Mouse (Mus musculus) layer of hippocampus, postnatal 25 days (tissue): ENCODE data around the gene Stmn3. TPM values are rescaled to one million over a fixed set of nuclear protein-coding genes. Genes with fewer than 3 reads are reported as not detected.

ENCODE experiments used
- DNase-seq, 2 experiments: peaks; one replicate each; pipeline ENCODE4 v3.0.0; 2022; ENCODE audit warnings: mixed read lengths in 2 of 2, low spot score in 1 of 2; ENCODE audit errors: extremely low spot score in 1 of 2
- total RNA-seq, 2 experiments: library from RNA; stranded (reverse); gene quantifications; 2 replicates each; pipeline ENCODE4 v1.2.3; 2021

The Stmn3 gene
- 100 to 1,000 TPM; 567 to 677 TPM for total RNA-seq

GRCm38 (mm10) chr2:181314080-181314810 lies at the start of gene Stmn3:
TSS of gene Stmn3 (minus strand) at chr2:181314500.
- DNase-seq = peak; percentile 72 to 76

DNA sequence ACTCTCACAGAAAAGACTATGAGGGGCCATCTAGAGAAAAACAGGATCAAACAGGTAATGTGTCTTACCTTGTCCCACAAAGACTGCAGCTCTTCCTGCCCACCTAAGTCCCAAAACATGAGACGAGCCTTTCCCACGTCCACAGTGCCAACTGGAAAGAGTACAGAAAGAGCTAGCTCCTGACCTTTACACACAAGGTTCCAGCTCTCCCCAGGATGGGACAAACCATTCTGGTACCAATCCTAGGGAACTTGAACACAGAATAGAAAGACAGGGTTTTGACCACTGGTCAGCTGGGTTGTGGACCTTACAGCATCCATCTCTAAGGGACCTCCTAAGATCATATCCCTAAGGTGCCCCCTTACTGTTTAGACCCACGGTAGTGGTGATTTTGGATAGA lies 49.6 kb upstream of the Stmn3 start:
- no peak for DNase-seq

DNA sequence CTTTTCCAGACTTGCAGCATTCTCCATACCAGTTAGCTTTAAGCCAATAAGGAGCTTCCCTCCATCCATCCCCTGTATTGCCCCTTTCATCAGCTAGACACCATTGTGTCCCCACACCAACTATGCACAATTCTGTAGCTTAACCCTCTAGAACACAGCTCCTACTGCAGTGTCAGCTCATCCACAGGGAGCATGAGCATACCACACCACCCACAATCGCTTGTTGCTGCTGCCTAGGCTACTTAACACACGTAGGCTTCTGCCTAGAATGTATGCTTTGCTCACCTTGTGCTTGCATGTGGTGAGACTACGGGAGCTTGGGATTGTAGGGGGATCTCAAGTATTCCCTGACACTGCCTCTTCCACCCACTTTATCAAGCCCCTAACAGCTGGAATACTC lies 42.5 kb upstream of the Stmn3 start:
- no peak for DNase-seq

- DNase-seq = no peak
Measured at GRCm38 (mm10) chr2:181342766-181343165, 28.5 kb upstream of the Stmn3 start.

DNA sequence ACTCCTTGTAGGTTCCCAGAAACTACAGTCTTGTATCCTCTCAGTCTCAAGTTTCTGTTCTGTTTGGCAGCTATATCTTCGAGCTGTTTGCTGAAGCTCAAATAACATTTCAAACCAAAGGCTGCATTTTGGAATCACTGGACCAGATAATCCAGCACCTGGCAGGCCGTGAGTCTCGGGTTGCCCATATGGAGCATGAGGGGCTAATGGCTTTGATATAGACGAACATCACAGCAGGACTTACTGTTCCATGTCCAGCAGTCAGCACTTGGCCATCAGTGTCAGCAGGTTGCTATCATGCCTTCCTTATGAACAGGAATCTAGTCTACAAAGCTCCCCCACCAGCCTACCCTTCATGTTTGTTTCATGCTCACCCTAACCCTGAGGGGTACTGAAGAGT lies 26.1 kb upstream of the Stmn3 start:
- no peak for DNase-seq

- peak; percentile 38 to 79 for DNase-seq
Measured at GRCm38 (mm10) chr2:181334023-181334422, 19.7 kb upstream of the Stmn3 start.

- no peak for DNase-seq
Measured at GRCm38 (mm10) chr2:181332542-181332941, 18.2 kb upstream of the Stmn3 start.

DNA sequence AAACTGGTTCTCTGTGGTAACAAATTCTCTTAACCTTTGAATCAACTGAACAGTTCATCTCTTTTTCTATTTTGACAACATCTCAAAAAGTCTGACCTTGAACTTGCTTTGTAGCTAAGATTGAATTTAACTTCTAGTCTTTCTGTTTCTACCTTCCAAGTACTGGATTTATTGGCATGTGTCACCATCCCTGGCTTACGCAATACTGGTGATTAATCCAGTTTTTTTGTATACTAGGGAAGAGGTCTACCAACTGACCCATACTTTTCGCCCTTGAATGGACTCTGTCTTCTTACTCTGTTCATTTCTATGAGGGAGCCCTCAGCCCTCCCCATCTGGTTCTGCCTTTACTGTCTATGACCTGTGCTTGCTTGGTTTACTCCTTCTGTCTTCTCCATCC lies 11.8 kb upstream of the Stmn3 start:
- no peak for DNase-seq

GRCm38 (mm10) chr2:181322136-181322535 lies 7.8 kb upstream of the Stmn3 start:
- no peak for DNase-seq

DNA sequence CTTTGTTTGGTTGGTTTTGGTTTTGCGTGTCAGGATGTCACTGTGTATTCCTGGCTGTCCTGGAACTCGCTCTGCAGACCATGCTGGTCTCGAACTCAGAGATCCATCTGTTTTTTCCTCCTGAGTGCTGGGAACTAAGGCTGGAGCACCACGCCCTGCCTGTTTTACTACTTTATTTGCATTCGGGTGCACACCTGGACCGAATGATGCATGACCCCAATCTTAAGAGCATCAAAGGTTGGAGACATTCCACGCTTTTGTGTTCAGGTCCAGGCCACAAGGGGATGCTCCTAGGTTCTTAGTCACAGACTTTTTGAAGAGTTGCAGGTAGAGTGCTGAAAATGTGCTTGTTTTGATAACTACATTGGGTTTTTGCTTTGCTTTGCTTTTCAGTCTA lies 5.8 kb upstream of the Stmn3 start:
- no peak for DNase-seq

GRCm38 (mm10) chr2:181319248-181320102 lies 5.2 kb upstream of the Stmn3 start, which contains the start of gene Rtel1:
TSS of gene Rtel1 (plus strand) at chr2:181319739.
- DNase-seq = peak; percentile 71 to 74

GRCm38 (mm10) chr2:181313344-181314079 lies 788 bp downstream of the Stmn3 start:
- peak in 1 of 2 experiments; percentile 37 for DNase-seq

DNA sequence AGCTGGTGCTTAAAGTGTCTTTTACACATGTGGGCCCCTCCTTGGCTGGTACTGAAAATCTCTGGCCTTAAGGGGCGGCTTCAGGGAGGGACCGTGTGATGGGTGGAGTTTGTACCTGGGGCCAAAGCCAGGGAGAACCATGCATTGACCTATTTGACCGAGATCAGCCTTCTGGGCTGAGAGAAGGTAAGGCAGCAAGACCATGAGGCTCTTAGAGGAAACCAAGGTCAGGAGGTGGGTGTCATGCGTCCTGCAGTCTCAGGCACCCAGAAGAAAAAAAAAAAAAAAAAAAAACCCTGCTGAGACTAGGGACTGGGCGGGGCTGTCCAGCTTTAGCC lies 1.3 kb downstream of the Stmn3 start:
- DNase-seq = no peak

DNA sequence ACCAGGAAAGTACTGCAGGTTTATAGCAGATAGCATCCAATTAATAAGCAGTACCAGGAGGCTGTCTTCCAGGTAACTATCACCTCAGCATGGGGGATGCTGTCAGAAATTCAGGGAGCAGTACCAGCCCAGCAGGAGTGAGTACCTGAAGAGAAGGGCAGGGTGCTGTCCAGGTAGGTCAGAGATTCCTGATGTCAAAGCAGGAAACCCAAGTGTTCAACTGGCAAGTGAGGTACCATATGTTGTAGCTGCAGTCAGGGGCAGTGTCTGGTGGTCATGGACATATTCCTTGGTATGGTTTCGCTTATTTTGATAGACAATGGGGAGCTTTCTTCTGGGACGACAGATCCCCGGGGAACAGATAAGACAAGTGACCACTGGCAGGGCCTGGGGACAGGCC lies 1.9 kb downstream of the Stmn3 start:
- DNase-seq = no peak

DNA sequence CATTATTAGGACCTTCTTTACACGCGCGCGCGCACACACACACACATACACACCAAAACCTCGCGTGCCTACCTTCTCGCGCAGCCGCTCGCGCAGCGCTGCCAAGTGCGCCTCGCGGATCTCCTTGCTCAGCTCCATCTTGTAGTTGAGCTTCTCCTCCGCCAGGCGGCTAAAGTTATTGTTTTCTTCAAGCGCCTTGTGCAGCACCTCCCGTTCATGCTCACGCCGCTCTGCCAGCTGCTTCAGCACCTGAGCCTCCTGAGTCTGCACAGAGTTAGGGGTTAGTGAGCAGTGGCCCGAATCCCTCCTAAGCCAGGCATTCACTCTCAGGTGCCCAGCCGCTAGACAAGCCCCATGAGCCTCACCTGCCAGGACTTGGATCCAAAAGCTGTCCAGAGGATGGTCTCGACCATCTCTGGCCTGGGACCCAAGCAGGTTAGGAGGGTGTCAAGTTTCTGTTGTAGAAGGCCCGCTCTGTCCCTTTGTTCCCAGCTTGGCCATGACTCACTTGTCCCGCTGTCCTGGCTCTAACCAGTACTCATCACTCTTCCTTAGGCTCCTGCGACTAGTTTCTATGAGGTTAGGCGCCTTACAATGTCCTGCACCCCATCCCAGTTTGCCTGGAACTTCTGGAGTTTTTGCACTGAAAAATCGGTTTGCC lies 7.0 kb downstream of the Stmn3 start:
- peak in 1 of 2 experiments; percentile 44 for DNase-seq

DNA sequence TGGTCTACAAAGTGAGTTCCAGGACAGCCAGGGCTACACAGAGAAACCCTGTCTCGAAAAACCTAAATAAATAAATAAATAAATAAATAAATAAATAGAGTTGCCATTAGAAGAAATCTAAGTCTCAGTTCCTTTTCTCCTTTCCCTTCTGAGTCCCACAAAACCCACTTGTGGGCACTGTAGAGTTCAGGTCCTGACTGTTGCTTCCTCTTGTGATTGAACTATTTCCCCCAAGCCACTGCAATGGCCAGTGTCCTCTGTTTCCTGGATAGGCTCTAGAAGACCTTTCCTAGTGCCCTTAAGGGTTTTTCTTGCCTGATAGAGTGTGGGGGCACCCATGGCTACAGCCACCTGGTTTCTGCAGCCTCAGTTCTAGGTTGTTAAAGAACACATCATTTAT lies 9.4 kb downstream of the Stmn3 start:
- DNase-seq = no peak

DNA sequence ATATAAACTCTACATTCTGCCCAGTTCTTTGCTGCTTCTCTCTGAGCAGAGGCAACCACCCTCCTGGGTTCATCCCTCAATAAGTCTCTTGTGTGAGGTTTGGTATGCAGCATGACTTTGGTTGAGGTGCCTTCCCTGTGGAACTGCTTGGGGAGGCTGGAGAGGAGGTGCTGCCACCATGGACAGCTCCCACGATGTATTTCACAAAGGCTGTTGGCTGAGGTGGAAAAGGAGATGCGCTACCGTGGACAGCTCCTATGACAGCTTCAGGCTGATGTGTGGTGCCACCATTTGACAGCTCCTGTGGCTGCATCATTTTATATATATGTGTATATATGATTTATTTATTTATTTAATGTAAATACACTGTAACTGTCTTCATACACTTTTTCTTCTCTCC lies 12.3 kb downstream of the Stmn3 start:
- DNase-seq = no peak

GRCm38 (mm10) chr2:181290937-181291336 lies 23.4 kb downstream of the Stmn3 start:
- DNase-seq = no peak

GRCm38 (mm10) chr2:181288691-181289090 lies 25.6 kb downstream of the Stmn3 start:
- DNase-seq = no peak

DNA sequence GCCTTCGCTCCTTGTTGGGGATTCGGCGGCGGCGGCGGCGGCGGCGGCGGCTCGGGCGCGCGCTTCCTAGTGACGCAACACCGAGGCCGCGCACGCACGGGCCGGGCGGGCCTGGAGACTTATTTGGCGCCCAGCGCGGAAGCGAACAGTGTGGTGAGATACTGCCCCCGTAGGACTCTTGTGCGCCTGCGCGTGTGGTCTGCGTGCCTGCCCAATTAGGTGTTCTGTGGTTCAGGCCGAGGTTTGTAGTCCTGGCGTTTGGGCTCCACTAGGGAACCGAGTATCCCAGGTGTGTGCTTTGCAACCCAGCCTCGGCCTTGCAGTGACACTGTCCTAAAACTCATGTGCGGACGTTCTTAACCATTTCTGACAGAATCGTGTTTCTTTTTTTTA lies 26.3 kb downstream of the Stmn3 start, which contains the start of gene Gmeb2:
Gene Gmeb2 (minus strand): TSS at position 78 of the 393 bp plus-strand sequence.
- DNase-seq = peak in 1 of 2 experiments; percentile 82
